Mouse (Mus musculus) MN1 (cell line): ENCODE measurements around the gene Ets2.

ENCODE experiments used
- DNase-seq: peaks from one replicate; pipeline ENCODE4 v3.0.0-alpha.2; 2016; ENCODE audit warnings: low spot score

Ets2 gene

DNA sequence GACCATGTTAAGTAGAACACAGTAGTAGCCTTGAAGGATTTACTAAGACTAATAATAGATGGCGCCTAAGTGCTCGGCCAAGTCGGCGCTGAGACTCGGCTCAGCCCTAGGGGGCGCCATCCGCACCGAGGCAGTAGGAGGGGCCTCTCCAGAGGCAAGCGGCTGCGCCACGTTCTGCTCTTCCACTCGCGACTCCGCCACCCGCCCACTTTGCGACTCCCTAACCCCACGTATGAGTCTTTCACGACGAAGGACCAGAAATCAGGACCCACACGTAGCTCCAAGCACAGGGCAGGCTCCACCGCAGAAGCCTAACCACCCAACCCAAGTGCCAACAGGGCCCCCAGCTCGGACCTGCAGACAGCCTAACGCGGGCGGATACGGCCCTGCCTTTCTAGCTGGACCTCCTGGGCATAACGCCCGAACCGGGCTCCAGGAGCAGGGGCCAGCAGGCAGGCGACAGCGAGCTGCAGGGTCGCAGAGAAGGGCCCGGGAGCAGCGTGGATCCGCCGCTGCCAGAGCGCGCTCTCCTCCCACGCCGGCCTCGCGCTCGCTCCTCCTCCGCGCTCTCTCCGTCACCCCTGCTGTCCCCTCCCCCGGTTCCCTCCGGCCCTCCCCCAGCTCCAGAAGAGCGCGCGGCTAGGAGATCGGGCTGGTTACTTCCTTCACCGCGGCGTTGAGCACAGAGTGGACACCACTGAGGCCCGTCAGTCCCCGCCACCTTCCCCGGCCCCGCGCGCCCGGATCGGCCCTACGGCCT is at the start of gene Ets2:
Gene Ets2, plus strand, starts transcription at position 274 of the 760 bp plus-strand sequence.
- DNase-seq = peak; percentile 87

DNA sequence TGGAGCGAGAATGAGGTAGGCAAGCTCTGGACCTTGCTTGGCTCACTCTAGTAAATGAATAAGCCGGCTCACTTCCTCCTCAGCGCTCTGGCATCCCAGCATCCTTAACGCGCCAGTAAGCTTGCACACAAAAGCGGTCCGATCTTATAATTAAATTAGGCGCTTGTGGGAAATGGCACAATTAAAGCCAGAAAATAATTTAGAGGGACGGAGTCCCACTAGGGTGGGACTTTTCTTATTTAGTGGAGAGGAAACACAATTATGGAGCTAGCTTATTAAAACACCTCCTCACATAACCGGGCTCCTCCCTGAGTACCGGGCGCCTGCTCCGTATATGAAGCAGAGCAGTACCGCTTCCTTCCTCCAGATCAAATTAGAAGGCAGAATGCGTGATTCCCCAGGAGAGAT is 47.7 kb upstream of the Ets2 start:
- peak; percentile 67 for DNase-seq

DNA sequence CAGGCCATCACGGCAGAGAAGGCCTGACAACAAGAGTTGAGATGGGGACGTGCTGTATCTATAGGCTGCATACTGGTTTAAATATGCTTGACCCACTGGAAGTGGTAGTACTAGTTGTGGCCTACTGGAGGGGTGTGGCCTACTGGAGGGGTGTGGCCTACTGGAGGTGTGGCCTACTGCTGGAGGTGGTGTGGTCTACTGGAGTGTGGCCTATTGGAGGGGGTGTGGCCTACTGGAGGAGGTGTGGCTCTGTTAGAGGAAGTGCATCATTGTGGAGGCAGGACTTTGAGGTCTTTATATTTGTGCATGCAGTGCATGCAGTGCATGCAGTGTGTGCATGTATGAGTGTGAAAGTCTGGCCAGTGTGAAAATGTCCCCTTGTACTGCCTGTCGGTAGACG is 45.3 kb upstream of the Ets2 start:
- no peak for DNase-seq

DNA sequence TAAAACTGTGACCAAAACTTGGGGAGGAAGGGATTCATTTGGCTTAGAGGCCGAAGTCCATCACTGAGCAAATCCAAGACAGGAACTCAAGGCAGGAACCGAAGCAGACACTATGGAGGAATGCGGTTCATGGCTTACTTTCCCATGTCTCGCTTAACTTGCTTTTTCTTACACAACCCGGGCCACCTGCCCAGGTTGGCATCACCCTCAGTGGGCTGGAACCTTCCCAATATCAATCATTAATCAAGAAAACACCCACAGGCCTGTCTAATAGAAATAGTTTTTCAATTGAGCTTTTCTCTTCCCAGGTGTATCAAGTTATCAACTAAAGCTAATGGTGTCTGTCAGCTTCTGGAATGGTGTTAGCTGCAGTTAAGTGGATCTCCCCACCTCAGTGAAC is 44.7 kb upstream of the Ets2 start:
- DNase-seq = no peak

DNA sequence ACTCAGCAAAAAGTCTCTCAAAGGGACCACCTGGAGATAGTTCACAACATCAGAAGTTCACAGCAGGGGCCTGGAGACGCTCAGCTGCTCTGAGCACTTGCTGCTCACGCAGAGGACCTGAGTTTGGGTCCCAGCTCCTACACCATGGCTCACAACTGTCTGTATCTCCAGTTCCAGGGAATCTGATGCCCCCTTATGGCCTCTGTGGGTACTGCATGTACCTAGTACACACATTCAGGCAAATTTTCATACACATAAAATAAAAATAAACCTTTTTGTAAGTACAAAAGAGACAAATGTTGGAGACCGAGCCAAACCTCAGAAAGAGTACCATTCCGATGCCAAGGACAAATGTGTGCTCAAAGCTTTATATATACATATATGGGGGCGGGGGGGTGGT is 44.1 kb upstream of the Ets2 start:
- no peak for DNase-seq

DNA sequence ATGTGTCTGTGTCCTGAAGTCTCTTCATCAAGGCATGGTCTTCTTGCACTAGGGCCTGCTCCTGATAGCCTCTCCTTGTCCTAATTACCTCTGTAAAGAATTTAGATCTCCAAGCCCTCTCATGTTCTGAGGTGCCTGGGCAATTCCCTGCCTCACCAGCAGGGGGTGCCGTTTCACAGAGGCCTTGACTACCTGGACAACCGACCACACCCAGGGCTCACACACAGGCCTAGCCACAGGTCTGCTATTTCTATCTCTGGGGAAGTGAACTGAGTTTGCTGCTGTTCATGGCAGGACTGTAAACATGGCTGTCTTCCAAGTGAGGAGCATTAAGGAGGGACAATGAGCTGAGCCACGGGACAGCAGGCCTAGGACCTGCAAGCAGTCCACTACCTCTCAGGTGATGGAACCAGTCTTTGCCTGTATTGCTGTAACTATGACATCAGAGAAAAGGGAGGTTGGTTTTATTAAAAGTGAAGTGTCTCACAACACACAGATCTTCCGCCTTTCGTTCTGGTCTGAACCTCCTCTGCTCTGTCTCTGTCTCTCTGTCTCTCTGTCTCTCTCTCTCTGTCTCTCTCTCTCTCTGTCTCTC is 42.9 kb upstream of the Ets2 start:
- DNase-seq = peak; percentile 34

DNA sequence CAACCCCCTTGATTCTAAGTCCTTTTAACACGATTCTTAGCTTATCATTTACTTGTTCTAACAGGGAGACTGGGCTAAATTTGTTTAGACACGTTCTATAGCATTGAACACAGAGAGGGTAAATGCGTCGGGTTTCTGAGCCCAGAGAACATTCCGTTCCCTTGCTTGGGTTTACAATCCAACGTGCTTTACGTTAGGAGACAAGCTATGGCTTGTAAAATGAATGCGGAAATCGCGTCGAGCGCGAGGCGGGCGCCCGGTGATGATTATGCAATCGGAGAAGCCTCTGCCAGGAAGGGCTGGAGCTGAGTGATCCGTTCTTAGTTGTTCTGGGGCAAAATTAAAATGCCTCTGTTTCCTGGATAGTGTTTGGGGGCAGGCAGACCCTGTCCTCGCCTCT is 42.4 kb upstream of the Ets2 start:
- no peak for DNase-seq

DNA sequence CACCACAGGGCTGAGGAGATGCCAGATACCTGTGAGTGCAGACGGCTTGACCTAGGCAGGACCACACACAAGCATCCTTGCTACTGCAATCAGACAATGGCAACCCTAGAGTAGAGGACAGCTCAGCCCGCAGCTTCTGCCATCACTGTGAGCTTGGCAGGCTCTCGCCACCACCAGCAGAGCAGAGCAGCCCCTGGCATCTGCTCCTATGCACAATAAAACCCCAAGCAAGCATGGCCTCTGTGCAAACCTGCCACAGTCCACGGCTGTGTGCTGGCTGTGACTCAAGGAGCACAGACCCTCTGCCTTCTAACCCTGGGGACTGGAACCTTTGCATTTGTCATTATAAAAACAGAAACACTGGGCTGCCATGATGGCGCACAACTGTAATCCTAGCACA is 41.0 kb upstream of the Ets2 start:
- DNase-seq = no peak

DNA sequence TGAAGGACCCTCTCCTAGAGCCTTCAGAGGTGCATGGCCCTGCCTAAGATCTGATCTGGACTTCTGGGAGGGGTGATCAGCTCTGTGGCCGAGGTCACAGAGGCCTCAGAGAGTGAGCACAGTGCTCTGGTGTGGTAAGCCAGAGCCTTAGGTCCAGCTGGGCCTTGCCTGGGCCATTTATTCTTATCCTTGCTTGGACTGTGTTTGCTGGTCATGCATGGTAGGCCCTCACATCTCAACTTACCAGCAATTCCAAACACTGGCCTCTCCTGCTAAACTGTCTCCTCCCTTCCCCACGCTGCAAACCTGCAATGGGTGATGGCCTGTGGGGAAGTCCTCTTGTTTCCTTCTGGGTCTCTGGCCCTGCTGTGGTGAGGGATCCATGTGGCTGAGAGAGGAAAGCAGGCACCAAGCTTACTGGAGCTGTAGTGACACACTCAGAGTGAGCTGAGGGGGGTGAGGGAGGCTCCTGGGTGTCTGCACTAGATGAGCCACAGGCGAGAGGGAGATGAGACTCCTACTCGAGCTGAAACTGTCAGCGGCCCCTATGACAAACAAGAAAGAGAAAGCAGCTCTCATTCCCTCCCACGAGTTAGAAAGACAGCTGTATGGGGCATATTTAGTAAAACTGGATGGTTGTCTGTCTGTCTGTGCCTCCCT is 36.3 kb upstream of the Ets2 start:
- DNase-seq = no peak

DNA sequence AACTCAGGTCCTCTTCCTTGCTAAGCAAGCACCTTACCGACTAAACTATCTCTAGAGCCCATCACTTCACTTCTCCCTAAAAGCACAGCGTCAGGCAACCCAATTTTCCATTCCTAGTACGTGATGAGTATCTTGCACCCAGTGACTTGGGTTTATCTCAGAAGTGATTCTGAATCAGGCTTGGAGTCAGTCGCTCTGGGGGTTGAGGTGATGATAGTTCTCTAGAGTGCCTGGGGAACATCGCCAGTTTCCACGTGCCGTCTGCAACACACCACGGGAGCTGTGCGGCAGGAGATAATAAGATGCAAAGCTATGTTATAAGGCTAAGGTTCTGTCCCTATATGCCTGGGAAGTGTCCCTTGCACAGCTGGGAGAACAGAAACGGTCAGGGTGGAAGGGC is 35.6 kb upstream of the Ets2 start:
- no peak for DNase-seq

DNA sequence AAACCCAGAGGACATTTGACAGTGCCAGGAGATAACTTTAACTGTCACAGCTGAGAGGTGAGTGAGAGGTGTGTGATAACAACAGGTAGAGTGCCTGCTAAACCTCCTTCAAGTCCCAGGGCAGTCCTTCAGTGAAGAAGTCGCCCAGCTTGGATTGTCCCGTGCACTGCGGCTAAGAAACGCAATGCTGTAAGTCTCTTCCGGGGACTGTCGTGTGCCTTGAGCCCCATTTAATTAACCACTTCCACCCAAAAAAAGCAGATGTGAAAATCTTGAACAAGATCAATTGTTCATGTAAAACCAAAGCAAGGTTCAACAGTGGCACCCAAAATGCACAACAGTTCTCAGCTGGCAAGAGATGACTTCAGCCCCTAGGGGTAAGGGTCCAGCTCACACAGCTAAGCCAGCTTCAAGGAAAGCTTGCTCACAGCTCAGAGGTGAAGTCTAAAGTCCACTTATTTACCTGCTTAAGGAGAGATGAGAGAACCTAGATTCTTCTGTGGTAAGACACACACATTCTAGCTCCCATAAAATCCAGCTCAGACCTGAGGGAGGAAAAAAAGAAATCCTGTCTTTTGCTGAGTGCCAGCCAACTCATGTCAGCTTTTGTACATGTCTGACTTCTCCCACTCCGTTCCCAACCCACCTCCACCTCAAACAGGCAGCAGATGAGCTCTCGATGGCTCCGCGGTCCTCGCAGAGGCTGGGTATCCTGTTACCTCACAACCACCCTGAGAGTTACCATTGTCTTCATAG is 34.3 kb upstream of the Ets2 start:
- no peak for DNase-seq

DNA sequence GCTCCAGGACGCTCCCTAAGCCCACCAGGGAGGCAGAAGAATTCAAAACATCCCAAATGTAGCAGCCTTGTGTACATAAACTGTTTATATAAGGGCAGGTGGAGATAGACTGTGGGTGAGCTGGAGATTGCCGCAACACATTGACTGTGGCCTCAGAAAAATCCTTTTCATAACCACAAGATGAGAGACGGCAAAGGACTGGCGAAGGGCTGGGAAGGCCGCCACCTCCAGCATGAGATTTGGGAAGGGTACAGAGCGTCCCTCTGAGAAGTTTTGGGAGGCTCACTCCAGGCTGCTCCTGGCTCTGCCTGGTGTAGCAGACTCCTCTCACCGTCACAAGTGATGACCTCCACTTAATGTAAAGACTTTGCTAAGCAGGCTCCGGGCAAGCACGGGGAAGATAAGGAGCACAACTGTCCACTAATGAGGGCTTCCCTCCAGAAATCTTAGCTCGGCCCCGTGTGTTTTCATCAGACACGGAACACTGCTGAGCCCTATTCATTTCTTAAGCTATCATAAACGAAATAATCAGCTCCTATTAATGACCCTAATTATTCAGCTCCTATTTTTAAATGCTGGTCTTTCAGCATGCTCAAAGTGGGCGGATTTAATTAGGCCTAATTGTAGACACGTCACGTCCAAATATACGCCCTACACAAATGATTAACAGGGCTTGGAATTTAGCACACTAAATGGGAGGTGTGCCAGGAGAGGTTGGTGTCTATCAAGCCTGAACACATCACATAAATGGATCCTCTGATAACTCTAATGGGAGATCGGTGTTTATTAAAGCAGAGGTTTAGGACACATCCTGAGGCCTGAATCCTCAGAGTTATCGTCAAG is 33.5 kb upstream of the Ets2 start:
- no peak for DNase-seq

DNA sequence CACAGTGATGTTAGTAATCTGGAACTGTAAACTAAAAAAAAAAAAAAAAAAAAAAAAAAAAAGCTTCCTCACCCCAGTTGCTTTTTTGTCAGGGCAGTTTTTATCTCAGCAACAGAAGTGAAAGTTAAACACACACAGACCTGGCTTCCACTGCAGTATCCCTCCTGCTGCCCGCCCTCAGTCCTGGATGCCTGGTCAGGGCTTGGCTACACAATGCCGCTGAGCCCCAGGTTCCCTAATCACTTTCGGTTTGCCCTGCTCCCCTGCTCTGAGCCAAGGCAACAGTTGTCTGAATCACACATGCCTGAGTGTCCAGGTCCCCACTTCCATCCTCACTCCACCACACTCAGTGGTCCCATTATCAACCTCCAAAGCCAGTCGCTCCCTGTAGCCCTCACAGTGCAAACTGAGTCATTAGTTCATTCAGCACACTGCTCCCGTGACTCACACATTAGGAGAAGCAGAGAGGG is 27.4 kb upstream of the Ets2 start:
- peak; percentile 27 for DNase-seq

DNA sequence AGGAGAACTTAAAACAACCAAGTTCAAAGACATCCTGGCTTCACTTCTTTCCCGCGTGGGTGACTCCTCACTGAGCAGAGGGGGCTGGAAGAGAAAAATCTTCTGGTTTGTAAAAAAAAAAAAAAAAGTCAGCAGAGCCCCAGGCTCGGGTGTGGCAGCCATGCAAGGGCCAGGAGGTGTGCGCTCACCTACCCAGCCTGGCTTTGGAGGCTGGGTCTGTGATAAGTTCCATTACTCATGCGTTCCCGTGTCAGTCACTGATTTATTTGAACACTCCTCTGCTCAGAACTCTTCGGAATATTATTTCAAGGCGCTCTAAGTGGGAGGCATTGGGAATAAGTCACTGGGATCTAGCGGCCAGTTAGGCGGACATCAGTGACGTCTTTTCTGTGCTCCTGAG is 26.7 kb upstream of the Ets2 start:
- DNase-seq = no peak

DNA sequence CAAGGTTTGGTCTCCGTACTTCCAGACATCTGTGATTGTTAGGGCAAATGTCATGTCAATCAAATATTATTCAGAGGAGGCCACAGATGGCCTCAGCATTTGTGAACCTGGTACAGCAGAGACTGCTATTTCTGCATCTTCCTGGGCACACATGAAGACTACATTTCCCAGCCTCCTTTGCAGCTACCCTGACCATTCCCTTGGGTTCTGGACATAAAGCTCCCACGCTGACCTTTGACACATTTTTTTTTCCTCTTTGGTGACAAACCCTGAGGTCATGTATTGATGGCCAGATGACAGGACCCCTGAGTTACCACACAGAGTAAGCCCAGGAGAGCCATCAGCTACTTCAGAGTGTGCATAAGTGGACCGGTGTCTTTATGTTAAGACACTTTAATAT is 25.2 kb upstream of the Ets2 start:
- no peak for DNase-seq

DNA sequence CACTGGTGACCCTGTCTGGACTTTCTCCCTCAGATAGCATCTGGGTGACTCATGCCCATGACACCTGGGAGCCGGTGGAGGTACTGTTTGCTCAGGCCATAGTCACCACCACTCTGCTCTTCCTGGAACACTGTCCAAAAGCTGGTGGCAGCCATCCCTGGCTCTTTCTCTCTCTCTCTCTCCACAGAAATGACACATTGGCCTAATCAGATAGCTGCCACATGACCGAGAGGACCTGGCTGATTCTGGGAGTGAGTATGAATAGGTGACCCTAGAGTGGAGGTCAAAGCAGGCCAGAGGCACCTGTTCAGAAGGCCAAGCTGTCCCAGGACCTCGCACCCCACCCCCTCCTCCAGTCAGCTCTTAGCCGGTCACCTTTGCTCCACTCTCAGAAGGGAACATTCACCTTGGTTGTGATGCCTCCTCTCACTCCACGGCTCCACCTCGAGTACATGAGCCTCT is 19.4 kb upstream of the Ets2 start:
- DNase-seq = no peak

DNA sequence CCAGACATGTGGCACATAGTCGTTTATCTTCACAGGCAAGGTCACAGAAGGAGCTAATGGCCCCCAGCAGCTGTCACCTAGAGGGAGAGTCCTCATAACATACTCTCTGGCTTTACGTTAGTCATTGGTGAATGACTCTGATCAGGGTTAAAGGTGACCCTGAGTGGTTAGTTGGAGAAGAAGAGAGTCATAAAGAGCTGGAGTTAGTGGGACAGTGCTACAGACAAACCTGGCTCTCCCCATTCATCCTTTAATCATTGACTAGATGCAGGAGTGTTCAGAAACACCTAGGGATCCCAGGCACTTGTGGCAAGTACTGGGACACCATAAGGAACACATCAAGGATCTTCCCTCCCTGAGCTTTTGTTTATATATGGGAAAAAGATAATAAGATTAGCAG is 16.1 kb upstream of the Ets2 start:
- no peak for DNase-seq

DNA sequence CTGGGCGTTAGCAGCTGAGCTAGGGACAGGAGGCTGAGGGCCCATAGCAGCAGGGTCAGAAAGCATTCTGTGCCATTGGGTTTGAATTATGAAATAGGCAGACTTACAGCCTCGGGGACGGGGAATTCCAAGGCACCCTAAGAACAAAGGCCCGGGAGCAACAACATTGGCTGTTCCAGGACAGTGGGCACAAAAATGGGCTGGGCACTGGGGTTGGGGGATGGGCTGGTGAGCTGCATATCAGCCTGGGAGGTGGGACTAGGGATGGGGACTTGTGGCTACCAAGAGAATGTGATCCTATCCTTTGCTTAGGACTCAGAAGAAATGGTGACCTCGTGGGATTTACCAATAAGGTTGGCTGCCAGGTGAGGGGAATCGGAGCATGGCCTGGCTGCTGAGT is 15.6 kb upstream of the Ets2 start:
- no peak for DNase-seq

DNA sequence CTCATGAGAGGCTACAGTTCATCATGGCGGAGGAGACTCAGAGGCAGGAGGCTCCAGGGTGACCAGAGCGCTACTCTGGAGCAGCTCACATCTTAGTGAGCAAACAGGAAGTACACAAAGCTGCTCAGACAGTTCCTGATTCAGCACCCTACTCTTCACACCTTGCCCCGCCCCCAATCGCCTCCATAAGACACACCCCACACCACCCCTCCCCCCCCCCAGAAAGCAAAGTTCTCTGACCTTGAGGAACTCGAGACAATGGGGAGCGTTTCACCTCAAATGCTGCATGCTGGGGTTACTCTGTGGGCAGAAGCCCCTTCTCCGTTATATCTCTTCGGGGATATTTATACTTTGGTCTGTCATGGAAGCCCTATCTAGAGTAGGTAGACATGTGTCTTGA is 15.0 kb upstream of the Ets2 start:
- no peak for DNase-seq

DNA sequence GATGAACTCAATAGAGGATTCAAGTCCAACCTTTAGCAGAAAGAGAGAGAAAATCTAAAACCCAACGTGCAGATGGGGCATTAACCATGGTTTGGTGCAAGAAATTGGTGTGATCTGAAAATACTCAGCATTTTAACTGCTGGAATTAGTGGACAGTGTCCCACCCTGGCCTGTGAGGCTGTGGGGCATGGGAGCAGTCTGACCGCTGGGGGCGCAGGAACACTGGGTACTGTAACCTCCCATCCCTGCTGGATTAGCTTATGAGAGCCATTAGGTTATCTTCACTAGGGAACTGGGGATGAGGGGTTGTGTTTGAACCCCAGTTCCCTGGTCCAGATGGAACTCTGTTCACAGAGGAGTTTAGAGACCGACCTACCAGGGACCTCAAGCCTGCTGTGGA is 13.9 kb upstream of the Ets2 start:
- DNase-seq = no peak

DNA sequence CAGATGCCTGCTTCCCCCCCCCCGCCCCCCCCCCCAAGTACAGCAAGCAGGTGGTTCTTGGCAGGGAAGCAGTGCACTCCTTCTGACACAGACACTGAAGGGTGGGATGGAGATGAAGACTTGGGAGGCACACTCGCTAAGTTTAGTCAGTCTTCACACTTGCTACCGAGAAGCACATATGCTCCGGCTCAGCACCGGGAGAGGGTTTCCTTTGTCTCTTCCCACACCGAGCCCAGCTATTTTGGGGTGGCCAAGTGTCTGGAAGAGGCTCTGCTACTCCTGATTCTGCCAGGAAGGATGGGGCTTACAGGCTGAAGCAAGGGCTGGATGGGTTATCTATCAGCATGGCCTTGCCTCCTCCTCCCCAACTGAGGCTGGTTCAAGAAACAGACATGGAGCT is 5.3 kb upstream of the Ets2 start:
- DNase-seq = no peak

DNA sequence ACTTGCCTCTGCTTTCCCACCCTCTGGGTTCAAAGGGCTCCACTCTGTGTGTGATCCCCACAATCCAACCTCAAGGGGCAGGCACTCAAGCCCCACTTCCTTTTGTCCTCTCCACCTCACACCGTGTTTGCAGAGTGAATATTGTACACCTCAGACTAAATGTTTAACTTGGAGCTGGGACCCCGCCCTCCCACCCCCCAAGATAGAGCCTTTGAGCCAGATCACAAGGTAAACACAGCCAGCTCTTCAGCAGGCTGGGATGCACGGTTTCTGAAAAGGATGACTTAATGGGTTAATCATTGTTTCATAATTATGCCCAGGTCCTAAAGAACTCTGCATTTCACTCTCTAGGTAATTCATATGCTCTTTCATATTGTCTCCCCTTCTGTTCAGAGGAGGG is 2.2 kb upstream of the Ets2 start:
- no peak for DNase-seq
